Mouse (Mus musculus): Measurements from ENCODE around the gene Csf2. TPM values are rescaled to one million over a fixed set of nuclear protein-coding genes. Genes with fewer than 3 reads are reported as not detected.

Csf2 gene
- total and polyA plus RNA-seq, 3 experiments = 0.82 TPM; not detected in 2

GRCm38 (mm10) chr11:54201287-54201773 is 48.1 kb downstream of the Csf2 start:
- ATAC-seq (ENCODE audit: extremely low read depth, insufficient number of reproducible peaks, low FRiP score, poor library complexity, severe bottlenecking) (peak; percentile 40), DNase-seq (ENCODE audit: low spot score) (peak; percentile 4)
- H3K4me1 ChIP-seq (ENCODE audit: insufficient read depth, low read depth, low read length) = peaks cover 10% of the 10 kb centered on the region
- TF ChIP-seq GATA2 (IDR thresholded peaks at IDR 0.05; ENCODE audit: borderline replicate concordance, low read depth, low read length) = no peak
- TF ChIP-seq POLR2AphosphoS5 (IDR thresholded peaks at IDR 0.05; ENCODE audit: insufficient replicate concordance, low read depth, low read length) = no peak
- peak; percentile 52 for TF ChIP-seq TAL1 (conservative IDR thresholded peaks at IDR 0.05; ENCODE audit: low read depth, low read length)
- TF ChIP-seq GATA1 (IDR thresholded peaks at IDR 0.05; ENCODE audit: borderline replicate concordance, low read length) = no peak
- no peak for TF ChIP-seq CTCF (IDR thresholded peaks at IDR 0.05; ENCODE audit: low read depth, low read length)
- H3K27me3 ChIP-seq (ENCODE audit: insufficient read depth, low read length) = peaks cover 10% of the 10 kb centered on the region; the same call in 1 of the 2 replicates
- H3K9me3 ChIP-seq (replicated peaks) = no peaks in the 10 kb centered on the region
- H3K36me3 ChIP-seq (replicated peaks) = no peaks in the 10 kb centered on the region
- H3K4me3 ChIP-seq (ENCODE audit: low read depth, low read length) = no peak overlapping the region

Other genes starting within 250 kb of the Csf2 start
- not detected in 2 replicates for gene Slc22a4, start 221.6 kb downstream of the Csf2 start, total RNA-seq (2014; fragmentation: Nextera tagmentation)
- 0.06 TPM in 1 of 2 replicates, not detected in the other for gene Slc22a4, start 221.6 kb downstream of the Csf2 start, total RNA-seq (2017)
- gene Slc22a4, start 221.6 kb downstream of the Csf2 start, polyA plus RNA-seq (2012) = not detected in 2 replicates
- not detected in 2 replicates for gene Pdlim4, start 180.7 kb downstream of the Csf2 start, total RNA-seq (2014; fragmentation: Nextera tagmentation)
- 0.27 TPM in 1 of 2 replicates, not detected in the other for gene Pdlim4, start 180.7 kb downstream of the Csf2 start, total RNA-seq (2017)
- gene Pdlim4, start 180.7 kb downstream of the Csf2 start, polyA plus RNA-seq (2012) = not detected in 2 replicates
- gene P4ha2, start 149.6 kb downstream of the Csf2 start, total RNA-seq (2014; fragmentation: Nextera tagmentation) = not detected in 2 replicates
- gene P4ha2, start 149.6 kb downstream of the Csf2 start, total RNA-seq (2017) = 0.22 TPM in 1 of 2 replicates, not detected in the other
- not detected in 2 replicates for gene P4ha2, start 149.6 kb downstream of the Csf2 start, polyA plus RNA-seq (2012)
- not detected in 2 replicates for gene Il3, start 17.6 kb upstream of the Csf2 start, total RNA-seq (2014; fragmentation: Nextera tagmentation)
- 0.22 TPM in 1 of 2 replicates, not detected in the other for gene Il3, start 17.6 kb upstream of the Csf2 start, total RNA-seq (2017)
- not detected in 2 replicates for gene Il3, start 17.6 kb upstream of the Csf2 start, polyA plus RNA-seq (2012)
- not detected in 2 replicates for gene Acsl6, start 54.1 kb upstream of the Csf2 start, total RNA-seq (2014; fragmentation: Nextera tagmentation)
- 0.06 and 0.11 TPM in 2 replicates for gene Acsl6, start 54.1 kb upstream of the Csf2 start, total RNA-seq (2017)
- gene Acsl6, start 54.1 kb upstream of the Csf2 start, polyA plus RNA-seq (2012) = not detected in 2 replicates
- gene Meikin, start 121.0 kb upstream of the Csf2 start, total RNA-seq (2014; fragmentation: Nextera tagmentation) = not detected in 2 replicates
- gene Meikin, start 121.0 kb upstream of the Csf2 start, total RNA-seq (2017) = not detected in 2 replicates
- not detected in 2 replicates for gene Meikin, start 121.0 kb upstream of the Csf2 start, polyA plus RNA-seq (2012)
- gene Fnip1, start 188.5 kb upstream of the Csf2 start, total RNA-seq (2014; fragmentation: Nextera tagmentation) = 50.8 and 56.1 TPM in 2 replicates
- gene Fnip1, start 188.5 kb upstream of the Csf2 start, total RNA-seq (2017) = 62.1 and 74.0 TPM in 2 replicates
- 0.96 and 1.6 TPM in 2 replicates for gene Fnip1, start 188.5 kb upstream of the Csf2 start, polyA plus RNA-seq (2012)